Mouse (Mus musculus) heart, postnatal 0 days (tissue): ENCODE measurements around the gene Pebp1.

Source experiments
- CTCF ChIP-seq: IDR thresholded peaks from 2 replicates; pipeline ENCODE4 v1.5.1; 2016; ENCODE audit warnings: antibody characterized with exemption, control low read depth, low read depth
- EP300 ChIP-seq: IDR thresholded peaks from 2 replicates; pipeline ENCODE4 v1.6.1; 2016; ENCODE audit warnings: antibody characterized with exemption, low read depth

DNA sequence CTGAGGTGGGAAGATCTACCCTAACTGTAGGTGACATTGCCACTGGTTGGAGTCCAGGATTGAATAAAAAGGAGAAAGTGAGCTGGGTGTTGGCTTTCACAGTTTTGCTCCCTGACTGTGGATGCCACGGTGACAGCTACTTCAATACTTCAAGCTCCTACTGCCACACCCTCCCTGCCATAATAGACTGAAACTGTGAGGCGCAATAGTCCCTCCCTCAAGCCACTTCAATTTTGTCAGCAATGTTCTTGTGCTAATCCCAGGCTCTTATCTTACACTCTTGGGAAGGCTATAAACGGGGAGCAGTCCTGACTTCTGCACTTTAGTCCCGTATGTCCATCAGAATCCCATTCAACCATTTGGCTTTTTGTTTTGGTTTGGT is 7.8 kb downstream of the Pebp1 start:
- TF ChIP-seq CTCF, result no peak
- TF ChIP-seq EP300, result no peak
